Mouse (Mus musculus) forelimb bud, embryonic 11.5 days (tissue): ENCODE measurements around the gene Vps37d.

Source experiments
- DNase-seq: peaks from one replicate; pipeline ENCODE4 v3.0.0-alpha.2; 2012; ENCODE audit warnings: low read depth, low spot score

Vps37d gene

DNA sequence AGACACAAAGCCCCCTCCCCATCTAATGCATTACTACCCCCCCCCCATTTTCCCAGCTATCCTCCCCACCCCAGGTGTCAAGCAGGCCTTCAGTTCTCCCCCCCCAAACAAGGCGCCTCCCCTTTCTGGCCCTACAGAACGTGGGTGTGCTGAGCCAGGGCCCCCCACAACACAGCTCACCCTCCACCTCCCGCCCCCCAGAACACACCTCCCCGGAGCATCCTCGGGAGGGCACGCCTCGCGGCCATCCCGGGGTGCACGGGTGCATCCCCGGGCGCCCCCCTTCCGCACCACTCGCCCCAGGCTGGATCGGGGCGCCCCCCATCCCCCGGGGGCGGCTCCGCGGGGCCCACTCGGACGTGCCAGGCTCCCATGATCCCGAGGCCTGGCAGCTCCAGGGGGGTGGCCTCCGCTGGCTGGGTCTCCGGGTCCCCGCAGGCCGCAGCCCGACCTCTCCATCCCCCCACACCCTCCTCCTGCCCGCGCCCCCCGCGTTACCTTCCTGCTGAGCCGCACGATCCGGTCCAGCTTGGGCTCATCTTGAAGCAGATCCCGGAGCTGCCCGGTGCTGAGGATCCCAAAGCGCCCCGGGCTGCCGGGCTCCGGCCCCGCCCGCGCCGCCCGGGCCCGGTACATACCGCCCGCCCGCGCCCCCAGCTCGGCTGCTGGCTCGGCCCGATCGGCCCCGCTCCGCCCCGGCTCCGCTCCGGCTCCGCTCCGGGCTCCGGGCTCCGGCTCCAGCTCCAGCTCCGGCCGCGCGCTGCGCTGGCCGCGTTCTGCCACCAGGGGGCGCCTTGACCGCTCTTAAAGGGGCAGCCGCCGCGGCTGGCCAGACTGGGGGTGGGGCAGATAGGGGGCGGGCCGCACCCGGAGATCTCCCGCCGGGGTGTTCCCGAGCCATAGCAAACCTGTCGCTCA, at the start of gene Vps37d:
TSS of gene Vps37d (minus strand) at position 703 of the 918 bp plus-strand sequence.
- DNase-seq: peak; percentile 92

DNA sequence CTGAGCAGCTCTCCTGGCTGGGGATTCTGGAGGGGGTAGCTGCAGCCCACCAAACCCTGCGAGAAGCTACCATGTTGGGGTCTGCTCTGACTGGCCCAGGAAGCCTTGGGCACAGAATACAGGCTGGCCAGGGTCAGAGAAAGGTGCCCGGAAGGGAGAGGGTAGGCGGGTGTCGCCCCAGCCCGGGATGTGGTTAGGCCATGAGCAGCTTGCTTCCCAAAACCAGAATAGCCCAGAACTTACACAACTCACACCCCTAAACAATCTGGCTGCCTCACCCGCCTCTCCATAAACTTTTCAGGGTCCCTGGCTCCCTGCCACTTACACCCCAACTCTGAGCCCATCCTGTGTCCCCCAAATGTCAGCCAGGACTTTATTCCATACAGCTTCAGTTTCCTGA, 49.6 kb upstream of the Vps37d start:
- DNase-seq: no peak

DNA sequence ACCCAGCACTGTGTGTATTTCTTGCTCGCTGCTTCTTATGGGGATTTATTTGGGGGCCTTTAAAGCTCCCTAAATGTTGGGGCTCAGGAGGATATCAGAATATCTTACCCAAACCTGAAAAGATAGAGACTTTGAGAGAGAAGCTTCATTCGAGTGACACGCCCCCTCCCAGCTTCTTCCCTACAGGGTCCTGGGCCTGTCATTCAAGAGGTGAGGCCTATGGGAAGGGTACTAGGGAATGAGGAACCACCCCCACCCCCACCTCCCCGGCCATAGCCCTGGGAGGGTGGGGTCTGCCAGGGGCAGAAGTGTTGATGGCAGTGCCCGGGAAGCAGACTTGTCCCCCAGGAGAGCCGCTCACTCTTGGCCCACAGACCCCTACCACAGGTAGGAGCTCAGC, 48.1 kb upstream of the Vps37d start:
- no peak for DNase-seq

- DNase-seq: no peak
Observed at GRCm38 (mm10) chr5:135120753-135121152, 42.7 kb upstream of the Vps37d start.

DNA sequence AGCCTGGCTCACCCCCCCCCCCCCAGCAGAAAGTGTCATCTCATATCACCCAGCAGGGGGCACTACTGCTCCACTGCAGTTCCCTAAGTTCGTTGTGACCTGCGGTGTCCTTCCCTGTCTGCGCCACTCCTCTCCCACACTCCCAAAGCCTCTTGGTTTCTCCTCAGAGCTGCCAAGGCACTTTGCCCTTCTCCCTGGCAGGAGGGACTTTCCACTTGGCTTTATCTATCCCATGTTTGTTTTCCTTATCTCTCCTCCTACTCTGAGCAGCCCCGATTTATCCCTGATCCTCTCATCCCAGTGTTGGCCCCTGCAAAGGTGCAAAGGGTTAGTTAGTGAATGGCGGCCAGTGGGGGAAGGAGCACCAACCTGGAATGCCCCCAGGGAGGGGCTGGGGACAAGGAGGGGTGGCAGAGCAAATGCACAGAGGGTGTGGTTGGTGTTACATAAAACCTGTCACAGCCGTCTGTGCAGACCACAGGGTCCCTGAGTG, 40.6 kb upstream of the Vps37d start:
- DNase-seq: peak; percentile 63

DNA sequence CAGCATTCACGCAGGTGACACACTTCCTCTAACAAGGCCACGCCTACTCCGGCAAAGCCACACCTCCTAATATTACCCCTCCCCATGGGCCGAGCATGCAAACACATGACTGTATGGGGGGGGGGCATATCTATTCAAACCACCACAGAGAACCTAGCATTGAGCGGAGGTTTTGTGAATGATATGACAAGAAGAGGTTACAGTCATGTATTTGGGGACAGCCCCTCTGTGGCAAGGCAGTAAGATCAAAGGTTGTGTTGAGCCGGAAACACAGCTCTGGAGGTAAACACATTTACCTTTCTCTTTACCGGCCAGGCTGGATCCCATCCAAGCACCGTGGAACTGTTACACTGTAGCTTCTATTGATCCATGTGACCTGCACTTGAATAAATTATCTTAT, 37.2 kb upstream of the Vps37d start:
- DNase-seq: no peak

DNA sequence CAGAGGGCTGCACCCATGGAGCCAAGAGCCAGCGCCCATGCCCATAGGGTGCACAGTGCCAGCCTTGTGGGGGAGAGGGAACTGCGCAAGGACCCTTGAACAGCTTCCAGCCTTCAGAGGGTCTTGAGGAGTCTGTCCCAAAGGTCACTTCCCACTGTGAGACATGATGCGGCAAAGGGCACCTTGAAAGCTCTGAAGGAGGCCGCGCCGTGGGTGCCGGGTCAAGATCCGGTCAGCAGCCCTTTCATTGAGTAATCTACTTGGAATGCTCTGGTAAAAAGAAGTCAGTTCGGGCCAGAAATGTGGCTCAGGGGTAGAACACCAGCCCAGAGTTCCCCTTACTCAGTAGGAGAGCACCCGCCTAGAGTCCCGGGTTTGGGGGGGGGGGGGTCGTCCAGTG, 35.7 kb upstream of the Vps37d start:
- DNase-seq: no peak

GRCm38 (mm10) chr5:135109976-135110375, 31.9 kb upstream of the Vps37d start:
- no peak for DNase-seq

GRCm38 (mm10) chr5:135109426-135109825, 31.4 kb upstream of the Vps37d start:
- DNase-seq: no peak

- no peak for DNase-seq
Observed at GRCm38 (mm10) chr5:135109017-135109416, 31.0 kb upstream of the Vps37d start.

GRCm38 (mm10) chr5:135107521-135108501, 29.7 kb upstream of the Vps37d start:
- DNase-seq: peak; percentile 57

DNA sequence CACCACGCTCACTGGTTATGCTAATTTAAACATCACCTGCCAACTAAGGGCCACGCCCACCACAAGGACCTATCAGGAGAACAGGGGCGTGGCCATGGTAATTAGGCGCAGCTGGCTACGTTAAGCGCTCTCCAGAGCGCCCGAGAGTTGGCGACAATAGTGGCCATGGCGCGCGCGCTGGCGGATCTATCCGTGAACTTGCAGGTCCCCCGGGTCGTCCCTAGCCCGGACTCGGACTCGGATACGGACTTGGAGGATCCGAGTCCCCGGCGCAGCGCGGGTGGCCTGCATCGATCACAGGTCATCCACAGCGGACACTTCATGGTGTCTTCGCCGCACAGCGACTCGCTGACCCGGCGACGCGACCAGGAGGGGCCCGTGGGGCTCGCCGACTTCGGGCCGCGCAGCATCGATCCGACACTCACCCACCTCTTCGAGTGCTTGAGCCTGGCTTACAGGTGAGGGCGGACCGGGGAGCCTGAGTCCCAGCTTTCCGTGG, 28.7 kb upstream of the Vps37d start:
- DNase-seq: peak; percentile 85

DNA sequence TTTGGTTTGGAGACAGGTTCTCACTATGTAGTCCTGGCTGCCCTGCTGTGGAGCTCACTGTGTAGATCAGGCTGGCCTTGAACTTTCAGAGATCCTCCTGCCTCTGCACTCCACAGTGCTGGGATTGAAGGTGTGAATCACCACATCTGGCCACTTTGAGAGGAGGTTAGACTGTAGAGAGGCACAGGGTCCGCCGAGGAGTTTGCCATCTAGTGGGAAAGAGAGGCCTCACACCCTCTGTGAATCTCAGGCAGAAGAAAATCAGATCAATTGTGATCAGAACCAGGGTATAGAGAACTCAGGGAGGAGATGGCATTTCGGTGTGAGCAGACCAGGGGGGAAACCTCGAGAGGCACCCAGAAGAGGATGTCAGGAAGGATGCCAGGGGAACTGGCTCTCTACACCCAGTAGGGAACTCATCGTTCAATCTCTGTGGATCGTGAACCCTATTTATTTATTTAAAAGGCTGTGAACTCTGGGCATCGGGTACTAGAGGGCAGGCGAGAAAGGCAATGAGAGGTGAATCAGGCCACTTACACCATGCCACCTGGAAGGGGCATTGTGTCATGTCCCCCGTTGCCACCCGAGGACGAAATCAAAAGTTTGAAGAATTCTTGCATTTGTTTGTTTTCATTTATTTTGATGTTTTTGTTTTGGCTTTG, 26.1 kb upstream of the Vps37d start:
- no peak for DNase-seq

GRCm38 (mm10) chr5:135100981-135101380, 22.9 kb upstream of the Vps37d start:
- no peak for DNase-seq

DNA sequence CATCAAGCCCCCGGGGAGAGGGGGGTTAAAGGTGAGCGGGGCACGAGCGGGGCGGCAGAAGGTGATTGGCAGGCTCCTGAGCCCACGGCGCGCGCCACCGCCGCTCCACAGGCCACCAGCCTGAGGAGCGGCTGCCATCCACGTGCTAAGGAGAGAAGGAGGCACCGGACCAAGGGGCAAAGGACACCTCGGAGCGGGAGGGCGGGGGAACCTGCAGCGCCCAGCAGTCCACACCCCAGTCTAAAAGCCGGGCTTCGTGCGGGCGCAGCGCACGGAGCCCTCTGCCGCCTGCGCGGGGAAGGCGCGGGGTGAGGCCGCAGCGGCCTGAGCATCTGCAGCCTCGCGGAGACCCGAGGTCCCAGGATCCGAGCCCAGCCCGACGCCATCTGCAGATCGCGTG, 11.6 kb upstream of the Vps37d start, which contains the start of gene Mlxipl:
TSS of gene Mlxipl (plus strand) at position 238 of the 400 bp plus-strand sequence.
- no peak for DNase-seq

DNA sequence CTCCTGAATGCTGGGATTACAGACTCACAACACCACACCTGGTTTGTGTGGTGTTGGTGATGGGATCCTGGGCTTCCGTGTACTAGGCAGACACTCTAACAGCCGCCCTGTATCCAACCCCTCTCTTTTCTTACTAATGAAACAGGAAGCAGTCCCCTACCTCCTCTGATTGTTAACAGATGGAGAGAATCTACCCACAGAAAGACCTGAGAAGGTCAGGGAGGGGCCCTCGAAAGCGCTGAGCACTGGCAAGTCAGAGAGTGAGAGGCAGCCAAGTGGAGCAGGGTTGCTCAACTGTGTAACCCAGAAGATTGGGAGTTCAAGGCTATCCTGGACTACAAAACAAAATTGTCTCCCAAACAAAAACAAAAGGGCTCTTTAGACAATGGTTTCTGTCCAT, 8.8 kb upstream of the Vps37d start:
- DNase-seq: no peak

- no peak for DNase-seq
Observed at GRCm38 (mm10) chr5:135080539-135080938, 2.5 kb upstream of the Vps37d start.

DNA sequence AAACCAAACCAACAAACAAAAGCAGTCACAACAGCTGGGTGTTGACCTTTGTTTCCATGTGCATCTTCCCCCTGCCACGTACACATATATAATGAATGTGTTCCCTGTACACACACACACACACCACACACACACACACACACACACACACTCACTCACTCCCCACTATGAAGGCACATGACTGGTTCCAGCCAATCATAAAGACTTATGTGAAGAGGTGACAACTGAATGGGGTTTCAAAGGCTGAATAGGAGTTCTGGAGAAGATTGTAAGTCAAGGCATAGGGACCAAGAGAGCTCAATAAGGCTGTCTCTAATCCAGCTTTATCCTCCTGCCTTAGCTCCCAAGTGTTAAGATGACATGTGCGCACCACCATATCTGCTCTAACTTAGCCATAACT, 1.5 kb upstream of the Vps37d start:
- no peak for DNase-seq

- no peak for DNase-seq
Observed at GRCm38 (mm10) chr5:135078482-135078810, 380 bp upstream of the Vps37d start.

DNA sequence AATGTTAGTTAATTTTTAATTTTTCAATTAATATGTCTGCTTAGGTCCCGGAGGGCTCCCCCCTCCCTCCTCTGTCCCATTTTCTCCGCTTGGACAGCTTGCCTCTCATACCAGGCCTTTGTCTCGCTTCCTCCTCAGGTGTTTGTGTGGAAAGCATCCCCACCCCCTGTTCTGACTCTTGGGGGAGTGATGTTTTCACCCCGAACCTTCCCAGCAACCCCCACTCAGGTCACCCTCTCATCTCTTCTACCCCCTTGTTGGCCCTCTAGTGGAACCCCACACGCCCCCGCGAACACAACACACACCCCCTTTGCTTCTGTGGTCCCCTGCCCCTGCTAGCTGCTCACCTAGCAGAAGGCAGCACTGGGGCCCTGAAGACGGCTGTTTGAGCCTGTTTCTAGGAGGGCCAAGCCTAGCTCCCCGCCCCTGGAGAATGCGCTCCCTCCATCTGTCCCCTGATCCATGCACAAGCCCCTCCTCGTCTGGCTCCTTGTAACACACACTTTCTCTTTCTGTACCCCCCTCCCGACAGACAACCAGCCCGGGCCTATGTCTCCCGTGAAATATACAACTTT, 1.0 kb downstream of the Vps37d start:
- DNase-seq: no peak

DNA sequence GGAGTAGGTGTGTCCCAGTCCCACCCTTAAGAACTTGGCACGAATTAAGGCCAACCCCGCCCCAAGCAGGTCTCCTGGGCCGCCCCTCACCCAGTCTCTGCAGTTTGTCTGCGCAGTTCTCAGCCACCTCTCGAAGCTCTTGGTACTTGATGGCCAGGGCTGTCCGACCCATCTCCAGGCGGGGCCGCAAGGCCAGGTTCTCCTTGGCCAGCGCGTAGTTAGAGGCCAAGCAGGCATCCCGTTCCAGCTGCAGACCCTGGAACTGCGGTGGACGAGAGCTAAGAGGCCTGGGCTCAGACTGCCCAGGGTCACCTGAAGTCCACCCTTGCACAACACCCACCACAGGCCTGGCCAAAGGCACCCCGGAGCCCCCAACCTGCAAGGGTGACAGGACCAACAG, 1.7 kb downstream of the Vps37d start:
- no peak for DNase-seq
